Mouse (Mus musculus): ENCODE results near the gene Bcor. TPM values are rescaled to one million over a fixed set of nuclear protein-coding genes. Genes with fewer than 3 reads are reported as not detected.
A peak's percentile ranks its signal among the peaks of the same experiment; 100 is the strongest.

The Bcor gene
- total RNA-seq, 1 experiment = 32.9 TPM

- Histone ChIP-seq H3K4me3 (ENCODE audit: insufficient read depth in 1 of 2, low read depth in 1 of 2, low read length in 2 of 2, poor library complexity in 1 of 2, severe bottlenecking in 1 of 2) (no peak overlapping the region), H3K4me1 (ENCODE audit: control insufficient read depth in 2 of 2, insufficient read depth in 2 of 2, low read length in 2 of 2, poor library complexity in 1 of 2) (peaks cover 2 to 12% of the 10 kb centered on the region in 2 experiments; a peak in 1 of 4 replicates), H3K27ac (ENCODE audit: insufficient read depth, low read depth, low read length, poor library complexity, severe bottlenecking) (no peak overlapping the region), H3K9me3 (ENCODE audit: control insufficient read depth, insufficient read depth, low read depth, low read length) (no peaks in the 10 kb centered on the region), H3K9ac (ENCODE audit: insufficient read depth, low read depth, low read length, poor library complexity, severe bottlenecking) (no peak overlapping the region; the same call in 1 of the 2 replicates), H3K36me3 (ENCODE audit: control insufficient read depth, insufficient read depth, low read length, poor library complexity, severe bottlenecking) (no peaks in the 10 kb centered on the region)
- TF ChIP-seq CHD2 (IDR thresholded peaks at IDR 0.05; ENCODE audit: low read depth, low read length) (no peak), ZC3H11A (IDR thresholded peaks at IDR 0.05; ENCODE audit: borderline replicate concordance, low read depth, low read length) (no peak), MAFK (IDR thresholded peaks at IDR 0.05; ENCODE audit: insufficient read depth, low read depth, low read length) (no peak), HCFC1 (IDR thresholded peaks at IDR 0.05; ENCODE audit: borderline replicate concordance, insufficient read depth, low read length) (no peak), ZNF384 (IDR thresholded peaks at IDR 0.05; ENCODE audit: low read depth, low read length) (no peak)
- in situ Hi-C loops (cut with MboI; ENCODE audit: low sequenced_read_pairs in 2 of 2, unreplicated experiment in 2 of 2) = no loop called here
- no peak for DNase-seq (ENCODE audit: low read depth, low spot score)
These were observed 2.7 kb downstream of the Bcor start for GRCm38 (mm10) chrX:12157331-12157930.

- Histone ChIP-seq H3K36me3 (ENCODE audit: control insufficient read depth, insufficient read depth, low read length, poor library complexity, severe bottlenecking) (no peaks in the 10 kb centered on the region), H3K9ac (ENCODE audit: insufficient read depth, low read depth, low read length, poor library complexity, severe bottlenecking) (no peak overlapping the region), H3K9me3 (ENCODE audit: control insufficient read depth, insufficient read depth, low read depth, low read length) (no peaks in the 10 kb centered on the region), H3K4me1 (ENCODE audit: control insufficient read depth in 2 of 2, insufficient read depth in 2 of 2, low read length in 2 of 2, poor library complexity in 1 of 2) (peaks cover 2 to 12% of the 10 kb centered on the region in 2 experiments; a peak in 1 of 4 replicates), H3K27ac (ENCODE audit: insufficient read depth, low read depth, low read length, poor library complexity, severe bottlenecking) (no peak overlapping the region), H3K4me3 (ENCODE audit: insufficient read depth in 1 of 2, low read depth in 1 of 2, low read length in 2 of 2, poor library complexity in 1 of 2, severe bottlenecking in 1 of 2) (peak overlapping the region; percentile 9 to 29; a peak in 1 of 4 replicates)
- no peak for DNase-seq (ENCODE audit: low read depth, low spot score)
- TF ChIP-seq ZC3H11A (IDR thresholded peaks at IDR 0.05; ENCODE audit: borderline replicate concordance, low read depth, low read length) (no peak), CHD2 (IDR thresholded peaks at IDR 0.05; ENCODE audit: low read depth, low read length) (no peak), MAFK (IDR thresholded peaks at IDR 0.05; ENCODE audit: insufficient read depth, low read depth, low read length) (no peak), HCFC1 (IDR thresholded peaks at IDR 0.05; ENCODE audit: borderline replicate concordance, insufficient read depth, low read length) (no peak)
- in situ Hi-C loops (cut with MboI; ENCODE audit: low sequenced_read_pairs in 2 of 2, unreplicated experiment in 2 of 2) = no loop called here
These were observed 4.3 kb downstream of the Bcor start for GRCm38 (mm10) chrX:12155842-12156291.

GRCm38 (mm10) chrX:12155068-12155840, 4.9 kb downstream of the Bcor start:
- TF ChIP-seq MAFK (IDR thresholded peaks at IDR 0.05; ENCODE audit: insufficient read depth, low read depth, low read length) (no peak), HCFC1 (IDR thresholded peaks at IDR 0.05; ENCODE audit: borderline replicate concordance, insufficient read depth, low read length) (no peak), ZNF384 (IDR thresholded peaks at IDR 0.05; ENCODE audit: low read depth, low read length) (no peak), ZC3H11A (IDR thresholded peaks at IDR 0.05; ENCODE audit: borderline replicate concordance, low read depth, low read length) (no peak), CHD2 (IDR thresholded peaks at IDR 0.05; ENCODE audit: low read depth, low read length) (no peak)
- in situ Hi-C loops (cut with MboI; ENCODE audit: low sequenced_read_pairs in 2 of 2, unreplicated experiment in 2 of 2) = no loop called here
- 0 out of 4 replicates have a peak overlapping the region, but pooled peaks of 1 of the 2 experiments have one; percentile 9 for H3K4me3 ChIP-seq (ENCODE audit: insufficient read depth in 1 of 2, low read depth in 1 of 2, low read length in 2 of 2, poor library complexity in 1 of 2, severe bottlenecking in 1 of 2)
- H3K9me3 ChIP-seq (ENCODE audit: control insufficient read depth, insufficient read depth, low read depth, low read length) = no peaks in the 10 kb centered on the region
- peaks cover 2 to 14% of the 10 kb centered on the region in 2 experiments; a peak in 1 of 4 replicates for H3K4me1 ChIP-seq (ENCODE audit: control insufficient read depth in 2 of 2, insufficient read depth in 2 of 2, low read length in 2 of 2, poor library complexity in 1 of 2)
- H3K36me3 ChIP-seq (ENCODE audit: control insufficient read depth, insufficient read depth, low read length, poor library complexity, severe bottlenecking) = no peaks in the 10 kb centered on the region
- H3K9ac ChIP-seq (ENCODE audit: insufficient read depth, low read depth, low read length, poor library complexity, severe bottlenecking) = no peak overlapping the region; the same call in none of the 2 replicates
- DNase-seq (ENCODE audit: low read depth, low spot score) = no peak
- H3K27ac ChIP-seq (ENCODE audit: insufficient read depth, low read depth, low read length, poor library complexity, severe bottlenecking) = no peak overlapping the region

GRCm38 (mm10) chrX:12153141-12154095, 6.7 kb downstream of the Bcor start:
- TF ChIP-seq MAFK (IDR thresholded peaks at IDR 0.05; ENCODE audit: insufficient read depth, low read depth, low read length) = no peak
- TF ChIP-seq ZC3H11A (IDR thresholded peaks at IDR 0.05; ENCODE audit: borderline replicate concordance, low read depth, low read length) = no peak
- no peak for TF ChIP-seq HCFC1 (IDR thresholded peaks at IDR 0.05; ENCODE audit: borderline replicate concordance, insufficient read depth, low read length)
- TF ChIP-seq CHD2 (IDR thresholded peaks at IDR 0.05; ENCODE audit: low read depth, low read length) = no peak
- peaks cover 2 to 14% of the 10 kb centered on the region in 2 experiments; a peak in 1 of 4 replicates for H3K4me1 ChIP-seq (ENCODE audit: control insufficient read depth in 2 of 2, insufficient read depth in 2 of 2, low read length in 2 of 2, poor library complexity in 1 of 2)
- in situ Hi-C loops (cut with MboI; ENCODE audit: low sequenced_read_pairs in 2 of 2, unreplicated experiment in 2 of 2) = no loop called here
- H3K9me3 ChIP-seq (ENCODE audit: control insufficient read depth, insufficient read depth, low read depth, low read length) = no peaks in the 10 kb centered on the region
- DNase-seq (ENCODE audit: low read depth, low spot score) = no peak
- no peaks in the 10 kb centered on the region for H3K36me3 ChIP-seq (ENCODE audit: control insufficient read depth, insufficient read depth, low read length, poor library complexity, severe bottlenecking)
- H3K9ac ChIP-seq (ENCODE audit: insufficient read depth, low read depth, low read length, poor library complexity, severe bottlenecking) = 0 out of 2 replicates have a peak overlapping the region, but pooled peaks have one; percentile 7
- H3K4me3 ChIP-seq (ENCODE audit: insufficient read depth in 1 of 2, low read depth in 1 of 2, low read length in 2 of 2, poor library complexity in 1 of 2, severe bottlenecking in 1 of 2) = no peak overlapping the region
- peak overlapping the region; percentile 78 for H3K27ac ChIP-seq (ENCODE audit: insufficient read depth, low read depth, low read length, poor library complexity, severe bottlenecking)
